Mouse (Mus musculus) thymus, adult 2 months (tissue): ENCODE results near the gene Dnajc19.

Experiments
- CTCF ChIP-seq: fragments of 200-500 bp; IDR thresholded peaks from 2 replicates; pipeline ENCODE4 v1.5.1; 2012; ENCODE audit warnings: mild to moderate bottlenecking, control low read depth, low read length, moderate library complexity, borderline replicate concordance; ENCODE audit not compliant: control insufficient read depth, poor library complexity, insufficient read depth; ENCODE audit errors: extremely low read depth
- POLR2A ChIP-seq: fragments of 200-500 bp; IDR thresholded peaks from 2 replicates; pipeline ENCODE4 v1.6.1; 2012; ENCODE audit warnings: mild to moderate bottlenecking, low read length, control low read depth, moderate library complexity; ENCODE audit not compliant: control insufficient read depth, poor library complexity, insufficient read depth; ENCODE audit errors: extremely low read depth

GRCm38 (mm10) chr3:34102891-34103290 is 21.8 kb upstream of the Dnajc19 start:
- TF ChIP-seq CTCF (no peak), POLR2A (no peak)
